Mouse (Mus musculus): ENCODE measurements around the gene Sox15. TPM values are rescaled to one million over a fixed set of nuclear protein-coding genes. Genes with fewer than 3 reads are reported as not detected.
A peak's percentile ranks its signal among the peaks of the same experiment; 100 is the strongest.

Gene Sox15
- total RNA-seq, 2 experiments from 2014 or later, result not detected

- intact Hi-C loops (cut with DNase I), result no loop called here
- DNase-seq, result no peak
These were observed 21.8 kb upstream of the Sox15 start for GRCm38 (mm10) chr11:69633128-69633866.

GRCm38 (mm10) chr11:69635471-69635870 is 19.6 kb upstream of the Sox15 start:
- DNase-seq, result no peak
- intact Hi-C loops (cut with DNase I), result no loop called here

- DNase-seq, result no peak
These were observed 9.3 kb upstream of the Sox15 start for GRCm38 (mm10) chr11:69645860-69646259.

GRCm38 (mm10) chr11:69653399-69653798 is 1.7 kb upstream of the Sox15 start:
- intact Hi-C loops (cut with DNase I), result no loop called here
- no peak for DNase-seq

More at GRCm38 (mm10) chr11:69645860-69646259, 9.3 kb upstream of the Sox15 start:
- intact Hi-C loops (cut with DNase I), result no loop called here

- no peak for DNase-seq
- intact Hi-C loops (cut with DNase I), result loop anchor here (2.0 kb wide), 1 partner anchor 60 kb away; no protein-coding TSS in a partner anchor
These were observed 354 bp upstream of the Sox15 start for GRCm38 (mm10) chr11:69654760-69655159.

- DNase-seq, result no peak
- intact Hi-C loops (cut with DNase I), result loop anchor here (1.0 kb wide), 1 partner anchor 98 kb away; no protein-coding TSS in a partner anchor
These were observed 946 bp downstream of the Sox15 start for GRCm38 (mm10) chr11:69656065-69656455.

GRCm38 (mm10) chr11:69656617-69657461 is 1.7 kb downstream of the Sox15 start:
- peak; percentile 35 to 45 for DNase-seq
- intact Hi-C loops (cut with DNase I), result loop anchor here (1.0 kb wide), 2 partner anchors 29 to 97 kb away; no protein-coding TSS in a partner anchor

- no peak for DNase-seq
- intact Hi-C loops (cut with DNase I), result loop anchor here (1.0 kb wide), 1 partner anchor 29 kb away; no protein-coding TSS in a partner anchor
These were observed 2.4 kb downstream of the Sox15 start for GRCm38 (mm10) chr11:69657462-69657881.

- no peak for DNase-seq
- intact Hi-C loops (cut with DNase I), result no loop called here
These were observed 6.2 kb downstream of the Sox15 start for GRCm38 (mm10) chr11:69661221-69661881.

- DNase-seq, result peak; percentile 91 to 96
- intact Hi-C loops (cut with DNase I), result no loop called here
These were observed 7.3 kb downstream of the Sox15 start, which contains the start of gene Mpdu1 for GRCm38 (mm10) chr11:69662213-69662966. Gene Mpdu1 (minus strand): TSS chr11:69662642.

GRCm38 (mm10) chr11:69662967-69663671 is 8.0 kb downstream of the Sox15 start:
- DNase-seq, result peak in 1 of 2 experiments; percentile 29
- intact Hi-C loops (cut with DNase I), result no loop called here

- peak in 1 of 2 experiments; percentile 25 for DNase-seq
- intact Hi-C loops (cut with DNase I), result no loop called here
These were observed 8.7 kb downstream of the Sox15 start for GRCm38 (mm10) chr11:69663795-69664194.

GRCm38 (mm10) chr11:69664841-69665240 is 9.7 kb downstream of the Sox15 start:
- intact Hi-C loops (cut with DNase I), result no loop called here
- no peak for DNase-seq

- no peak for DNase-seq
- intact Hi-C loops (cut with DNase I), result no loop called here
These were observed 10.4 kb downstream of the Sox15 start for GRCm38 (mm10) chr11:69665457-69665960.

- peak; percentile 30 to 45 for DNase-seq
- intact Hi-C loops (cut with DNase I), result no loop called here
These were observed 11.0 kb downstream of the Sox15 start, which contains the start of gene Cd68 for GRCm38 (mm10) chr11:69665961-69666664. Gene Cd68 (minus strand): TSS chr11:69666153.

GRCm38 (mm10) chr11:69666665-69667005 is 11.5 kb downstream of the Sox15 start:
- intact Hi-C loops (cut with DNase I), result no loop called here
- DNase-seq, result no peak

- intact Hi-C loops (cut with DNase I), result no loop called here
- DNase-seq, result peak; percentile 95 to 97
These were observed 15.9 kb downstream of the Sox15 start for GRCm38 (mm10) chr11:69670786-69671725.

All from heart, postnatal 36 days (tissue).